Mouse (Mus musculus): Measurements from ENCODE around the gene Adam12. TPM values are rescaled to one million over a fixed set of nuclear protein-coding genes. Genes with fewer than 3 reads are reported as not detected.

Gene Adam12
- polyA plus RNA-seq, 1 experiment, result 0.58 TPM

- Histone ChIP-seq H3K36me3 (ENCODE audit: control insufficient read depth, insufficient read depth, low read length) (no peaks in the 10 kb centered on the region), H3K27me3 (ENCODE audit: control insufficient read depth, insufficient read depth, low read length) (no peaks in the 10 kb centered on the region), H3K4me1 (ENCODE audit: control insufficient read depth, insufficient read depth, insufficient read length) (no peaks in the 10 kb centered on the region), H3K4me3 (ENCODE audit: extremely low read depth, insufficient read depth, insufficient read length) (no peak overlapping the region), H3K27ac (ENCODE audit: insufficient read depth, low read length) (no peak overlapping the region)
- DNase-seq (ENCODE audit: low read depth in 1 of 2, low spot score in 2 of 2), result peak in 1 of 2 experiments; percentile 11
- 18% methylated on average over 3 of the region's 3 CpGs for WGBS
- TF ChIP-seq CTCF (IDR thresholded peaks at IDR 0.05; ENCODE audit: extremely low read depth, insufficient read depth, insufficient read length, insufficient replicate concordance), result peak; percentile 54; the same call in 1 of the 2 replicates
- TF ChIP-seq POLR2A (IDR thresholded peaks at IDR 0.05; ENCODE audit: low read depth, low read length), result no peak
Observed at GRCm38 (mm10) chr7:133856278-133856677, 375.7 kb downstream of the Adam12 start.

- Histone ChIP-seq H3K4me1 (ENCODE audit: control insufficient read depth, insufficient read depth, insufficient read length) (no peaks in the 10 kb centered on the region), H3K4me3 (ENCODE audit: extremely low read depth, insufficient read depth, insufficient read length) (no peak overlapping the region), H3K27me3 (ENCODE audit: control insufficient read depth, insufficient read depth, low read length) (no peaks in the 10 kb centered on the region), H3K27ac (ENCODE audit: insufficient read depth, low read length) (no peak overlapping the region), H3K36me3 (ENCODE audit: control insufficient read depth, insufficient read depth, low read length) (no peaks in the 10 kb centered on the region)
- TF ChIP-seq POLR2A (IDR thresholded peaks at IDR 0.05; ENCODE audit: low read depth, low read length) (no peak), CTCF (IDR thresholded peaks at IDR 0.05; ENCODE audit: extremely low read depth, insufficient read depth, insufficient read length, insufficient replicate concordance) (no peak)
- DNase-seq (ENCODE audit: low read depth in 1 of 2, low spot score in 2 of 2), result no peak
Observed at GRCm38 (mm10) chr7:133850735-133851134, 381.2 kb downstream of the Adam12 start.

DNA sequence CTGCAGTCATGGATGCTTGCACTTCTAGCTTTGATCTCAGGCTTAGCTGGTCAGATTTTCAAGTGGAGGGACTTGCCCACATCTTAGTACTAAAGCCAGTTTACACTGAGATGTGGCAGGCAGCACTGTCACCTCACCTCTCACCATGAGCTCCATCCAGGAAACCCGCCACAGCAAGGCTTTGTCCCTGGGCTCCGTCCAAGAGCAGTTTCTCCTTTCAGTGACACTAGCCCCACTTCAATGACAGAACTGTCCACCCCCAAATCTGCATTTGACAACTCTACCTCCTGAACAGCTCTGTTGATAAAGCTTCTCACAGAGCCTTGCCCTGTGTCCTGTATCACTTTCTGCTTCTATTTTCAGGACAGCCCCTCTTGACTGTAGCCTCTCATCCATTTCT is 383.8 kb downstream of the Adam12 start:
- no peak for DNase-seq (ENCODE audit: low read depth in 1 of 2, low spot score in 2 of 2)
- Histone ChIP-seq H3K4me3 (ENCODE audit: extremely low read depth, insufficient read depth, insufficient read length) (no peak overlapping the region), H3K27ac (ENCODE audit: insufficient read depth, low read length) (no peak overlapping the region), H3K36me3 (ENCODE audit: control insufficient read depth, insufficient read depth, low read length) (no peaks in the 10 kb centered on the region), H3K27me3 (ENCODE audit: control insufficient read depth, insufficient read depth, low read length) (no peaks in the 10 kb centered on the region), H3K4me1 (ENCODE audit: control insufficient read depth, insufficient read depth, insufficient read length) (no peaks in the 10 kb centered on the region)
- WGBS, result 92% methylated on average over 2 of the region's 2 CpGs
- TF ChIP-seq CTCF (IDR thresholded peaks at IDR 0.05; ENCODE audit: extremely low read depth, insufficient read depth, insufficient read length, insufficient replicate concordance), result no peak
- TF ChIP-seq POLR2A (IDR thresholded peaks at IDR 0.05; ENCODE audit: low read depth, low read length), result no peak

DNA sequence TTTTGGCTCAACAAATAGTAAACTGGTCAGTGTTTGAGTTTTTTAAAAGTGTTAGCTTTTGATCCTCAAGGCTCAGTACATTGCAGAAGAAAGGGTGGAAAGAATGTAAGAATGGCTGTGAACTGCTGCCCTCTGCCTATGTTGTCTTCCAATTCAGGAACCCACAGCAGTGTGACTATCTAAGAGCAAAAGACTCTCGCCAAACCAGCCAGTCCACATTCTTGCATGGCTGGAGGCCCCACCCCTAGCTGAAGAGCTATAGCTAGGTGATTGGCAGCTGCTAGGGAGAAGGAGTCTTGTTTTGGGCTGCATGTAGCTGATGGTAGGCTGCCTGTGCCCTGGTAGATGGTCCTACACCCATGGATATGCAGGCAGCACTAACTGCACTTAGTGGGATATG is 384.8 kb downstream of the Adam12 start:
- no peak for DNase-seq (ENCODE audit: low read depth in 1 of 2, low spot score in 2 of 2)
- Histone ChIP-seq H3K27me3 (ENCODE audit: control insufficient read depth, insufficient read depth, low read length) (no peaks in the 10 kb centered on the region), H3K4me3 (ENCODE audit: extremely low read depth, insufficient read depth, insufficient read length) (no peak overlapping the region), H3K4me1 (ENCODE audit: control insufficient read depth, insufficient read depth, insufficient read length) (no peaks in the 10 kb centered on the region), H3K36me3 (ENCODE audit: control insufficient read depth, insufficient read depth, low read length) (no peaks in the 10 kb centered on the region), H3K27ac (ENCODE audit: insufficient read depth, low read length) (no peak overlapping the region)
- 56% methylated on average over 1 of the region's 1 CpGs for WGBS
- no peak for TF ChIP-seq CTCF (IDR thresholded peaks at IDR 0.05; ENCODE audit: extremely low read depth, insufficient read depth, insufficient read length, insufficient replicate concordance)
- TF ChIP-seq POLR2A (IDR thresholded peaks at IDR 0.05; ENCODE audit: low read depth, low read length), result no peak

DNA sequence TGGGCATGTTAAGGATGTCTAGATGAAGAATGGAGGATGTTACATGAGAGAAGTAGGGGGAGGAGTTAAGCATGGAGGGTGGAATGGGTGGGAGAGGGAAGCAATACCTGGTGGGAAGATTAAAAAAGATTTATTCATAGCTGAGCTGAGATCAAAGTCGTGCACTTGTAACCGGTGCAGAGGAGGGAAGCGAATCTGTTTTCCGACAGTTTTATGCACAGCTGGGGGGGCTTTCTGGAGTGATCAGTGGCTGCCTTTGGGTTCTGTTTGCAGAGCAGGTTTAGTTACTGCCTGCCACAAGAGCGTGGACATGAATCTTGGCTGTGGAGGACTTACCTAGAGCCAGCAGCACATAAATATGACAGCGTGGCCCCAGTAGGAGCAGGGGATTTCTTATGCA is 389.9 kb downstream of the Adam12 start:
- 87% methylated on average over 6 of the region's 6 CpGs for WGBS
- no peak overlapping the region for H3K4me3 ChIP-seq (ENCODE audit: extremely low read depth, insufficient read depth, insufficient read length)
- H3K4me1 ChIP-seq (ENCODE audit: control insufficient read depth, insufficient read depth, insufficient read length), result no peaks in the 10 kb centered on the region
- no peak overlapping the region for H3K27ac ChIP-seq (ENCODE audit: insufficient read depth, low read length)
- no peak for DNase-seq (ENCODE audit: low read depth in 1 of 2, low spot score in 2 of 2)
- no peaks in the 10 kb centered on the region for H3K36me3 ChIP-seq (ENCODE audit: control insufficient read depth, insufficient read depth, low read length)
- TF ChIP-seq POLR2A (IDR thresholded peaks at IDR 0.05; ENCODE audit: low read depth, low read length), result no peak
- no peak for TF ChIP-seq CTCF (IDR thresholded peaks at IDR 0.05; ENCODE audit: extremely low read depth, insufficient read depth, insufficient read length, insufficient replicate concordance)
- no peaks in the 10 kb centered on the region for H3K27me3 ChIP-seq (ENCODE audit: control insufficient read depth, insufficient read depth, low read length)

DNA sequence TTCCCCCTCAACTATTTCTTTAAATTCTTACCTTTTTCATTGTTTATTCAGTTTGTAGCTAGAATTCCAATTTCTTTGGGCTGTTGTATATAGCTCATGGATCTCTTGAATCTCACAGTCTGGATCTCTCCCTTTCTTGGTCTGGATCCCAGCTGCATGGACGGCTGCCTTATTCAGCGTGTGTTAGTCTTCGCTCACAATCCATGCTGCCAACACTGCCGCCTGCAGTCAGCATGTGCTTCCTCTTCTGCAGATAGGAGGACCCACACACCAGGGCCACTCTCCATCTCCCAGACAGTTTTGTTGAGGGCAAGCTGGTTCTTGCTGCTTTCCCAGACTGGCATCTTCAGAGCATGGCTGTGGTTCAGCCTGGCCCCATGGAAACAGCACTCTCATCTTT is 392.4 kb downstream of the Adam12 start:
- H3K36me3 ChIP-seq (ENCODE audit: control insufficient read depth, insufficient read depth, low read length), result no peaks in the 10 kb centered on the region
- 33% methylated on average over 4 of the region's 4 CpGs for WGBS
- H3K4me1 ChIP-seq (ENCODE audit: control insufficient read depth, insufficient read depth, insufficient read length), result no peaks in the 10 kb centered on the region
- H3K27me3 ChIP-seq (ENCODE audit: control insufficient read depth, insufficient read depth, low read length), result no peaks in the 10 kb centered on the region
- H3K27ac ChIP-seq (ENCODE audit: insufficient read depth, low read length), result no peak overlapping the region
- no peak for DNase-seq (ENCODE audit: low read depth in 1 of 2, low spot score in 2 of 2)
- no peak overlapping the region for H3K4me3 ChIP-seq (ENCODE audit: extremely low read depth, insufficient read depth, insufficient read length)
- no peak for TF ChIP-seq CTCF (IDR thresholded peaks at IDR 0.05; ENCODE audit: extremely low read depth, insufficient read depth, insufficient read length, insufficient replicate concordance)
- TF ChIP-seq POLR2A (IDR thresholded peaks at IDR 0.05; ENCODE audit: low read depth, low read length), result no peak

Other genes starting within 250 kb of the Adam12 start
- gene D7Ertd443e, start 153.5 kb upstream of the Adam12 start, polyA plus RNA-seq (2012; rRNA removed), result 0.05 and 0.08 TPM in 2 replicates

Measured in spleen, adult 2 months (tissue).